Mouse (Mus musculus) ES-E14 (cell line): ENCODE measurements at regions not wholly inside any gene's neighbourhood (a gene's known extent, or its start where the extent isn't known, plus 50 kb on each side); places are given as distances from the start of the nearest gene placed in this dataset.

Source experiments
- DNase-seq: peaks from one replicate; pipeline ENCODE4 v3.0.0-alpha.2; 2013; ENCODE audit warnings: low read depth, low spot score
- H3K27ac ChIP-seq: 2 replicates; pipeline ENCODE4 v1.5.1; 2012; ENCODE audit warnings: low read depth, mild to moderate bottlenecking, low read length, moderate library complexity, mixed read lengths; ENCODE audit not compliant: poor library complexity, insufficient read depth, severe bottlenecking
- H3K36me3 ChIP-seq: 2 replicates; pipeline ENCODE4 v1.6.1; 2012; ENCODE audit warnings: mild to moderate bottlenecking, low read length, moderate library complexity, mixed read lengths; ENCODE audit not compliant: control insufficient read depth, poor library complexity, insufficient read depth, severe bottlenecking
- H3K4me1 ChIP-seq, 2 experiments: fragments of 150-350 bp in 1 of 2; sonication (generic) in 1 of 2; 2 replicates each; pipeline ENCODE4 v1.6.1; 2012; ENCODE audit warnings: low read length in 2 of 2, mild to moderate bottlenecking in 1 of 2, mixed read lengths in 1 of 2; ENCODE audit not compliant: control insufficient read depth in 2 of 2, insufficient read depth in 2 of 2, poor library complexity in 1 of 2
- H3K4me3 ChIP-seq, 2 experiments: fragments of 150-350 bp in 1 of 2; sonication (generic) in 1 of 2; 2 replicates each; pipeline ENCODE4 v1.5.1; 2012; ENCODE audit warnings: low read length in 2 of 2, low read depth in 1 of 2, mild to moderate bottlenecking in 1 of 2, mixed read lengths in 1 of 2; ENCODE audit not compliant: insufficient read depth in 1 of 2, poor library complexity in 1 of 2, severe bottlenecking in 1 of 2
- H3K9ac ChIP-seq: 2 replicates; pipeline ENCODE4 v1.6.1; 2012; ENCODE audit warnings: low read depth, mild to moderate bottlenecking, low read length, mixed read lengths; ENCODE audit not compliant: poor library complexity, insufficient read depth, severe bottlenecking
- H3K9me3 ChIP-seq: fragments of 150-350 bp; sonication (generic); 2 replicates; pipeline ENCODE4 v1.6.1; 2012; ENCODE audit warnings: low read depth, mild to moderate bottlenecking, low read length; ENCODE audit not compliant: control insufficient read depth, insufficient read depth
- CHD2 ChIP-seq: IDR thresholded peaks from 2 replicates; pipeline ENCODE4 v1.6.1; 2014; ENCODE audit warnings: mild to moderate bottlenecking, low read depth, low read length, inconsistent platforms
- HCFC1 ChIP-seq: IDR thresholded peaks from 2 replicates; pipeline ENCODE4 v1.6.1; 2012; ENCODE audit warnings: low read length, inconsistent platforms, borderline replicate concordance; ENCODE audit not compliant: insufficient read depth
- MAFK ChIP-seq: IDR thresholded peaks from 2 replicates; pipeline ENCODE4 v1.6.1; 2014; ENCODE audit warnings: mild to moderate bottlenecking, low read depth, low read length, inconsistent platforms; ENCODE audit not compliant: insufficient read depth
- ZC3H11A ChIP-seq: IDR thresholded peaks from 2 replicates; pipeline ENCODE4 v1.6.1; 2012; ENCODE audit warnings: low read depth, mild to moderate bottlenecking, inconsistent platforms, low read length, borderline replicate concordance
- ZNF384 ChIP-seq: IDR thresholded peaks from 2 replicates; pipeline ENCODE4 v1.6.1; 2012; ENCODE audit warnings: low read depth, low read length, inconsistent platforms
- in situ Hi-C, 2 experiments: fragments of 600-800 bp; cut with MboI; formaldehyde crosslinking; loops; one replicate each; pipeline ENCODE4 v1.15.1; 2025; ENCODE audit warnings: low sequenced_read_pairs in 2 of 2, inconsistent platforms in 1 of 2; ENCODE audit not compliant: unreplicated experiment in 2 of 2

- H3K9me3 ChIP-seq: no peaks in the 10 kb centered on the region
- no peak overlapping the region for H3K9ac ChIP-seq
- no peak overlapping the region for H3K27ac ChIP-seq
- no peaks in the 10 kb centered on the region for H3K36me3 ChIP-seq
- H3K4me3 ChIP-seq: no peak overlapping the region
- DNase-seq: no peak
- in situ Hi-C loops: no loop called here
- no peaks in the 10 kb centered on the region for H3K4me1 ChIP-seq
- TF ChIP-seq ZNF384 (no peak), ZC3H11A (no peak), HCFC1 (no peak), MAFK (no peak)
These were observed 295.7 kb downstream of the Klf6 start for GRCm38 (mm10) chr13:6157029-6157428.

- no peaks in the 10 kb centered on the region for H3K9me3 ChIP-seq
- H3K4me3 ChIP-seq: no peak overlapping the region
- no peaks in the 10 kb centered on the region for H3K4me1 ChIP-seq
- in situ Hi-C loops: no loop called here
- no peaks in the 10 kb centered on the region for H3K36me3 ChIP-seq
- no peak overlapping the region for H3K9ac ChIP-seq
- TF ChIP-seq CHD2 (no peak), ZC3H11A (no peak), MAFK (no peak), ZNF384 (no peak), HCFC1 (no peak)
- no peak overlapping the region for H3K27ac ChIP-seq
- DNase-seq: no peak
These were observed 296.7 kb downstream of the Klf6 start for GRCm38 (mm10) chr13:6157946-6158345.

GRCm38 (mm10) chr13:6159412-6159811 lies 298.1 kb downstream of the Klf6 start:
- H3K9ac ChIP-seq: no peak overlapping the region
- H3K36me3 ChIP-seq: no peaks in the 10 kb centered on the region
- no peaks in the 10 kb centered on the region for H3K4me1 ChIP-seq
- in situ Hi-C loops: no loop called here
- no peak for DNase-seq
- no peak overlapping the region for H3K4me3 ChIP-seq
- H3K9me3 ChIP-seq: no peaks in the 10 kb centered on the region
- H3K27ac ChIP-seq: no peak overlapping the region
- TF ChIP-seq CHD2 (no peak), ZNF384 (no peak), MAFK (no peak), ZC3H11A (no peak), HCFC1 (no peak)

- TF ChIP-seq CHD2: no peak
- no peak for TF ChIP-seq ZNF384
- TF ChIP-seq MAFK: no peak
- no peak for TF ChIP-seq HCFC1
- TF ChIP-seq ZC3H11A: no peak
- Histone ChIP-seq H3K4me1 (no peaks in the 10 kb centered on the region), H3K27ac (no peak overlapping the region), H3K4me3 (no peak overlapping the region), H3K9me3 (no peaks in the 10 kb centered on the region), H3K9ac (no peak overlapping the region), H3K36me3 (no peaks in the 10 kb centered on the region)
- in situ Hi-C loops: no loop called here
- no peak for DNase-seq
These were observed 304.6 kb downstream of the Klf6 start for GRCm38 (mm10) chr13:6165916-6166315.
